Mouse (Mus musculus): ENCODE measurements around the gene Pprc1. TPM values are rescaled to one million over a fixed set of nuclear protein-coding genes. Genes with fewer than 3 reads are reported as not detected.

The Pprc1 gene
- polyA plus RNA-seq, 1 experiment from 2014 or later = 51.0 TPM

DNA sequence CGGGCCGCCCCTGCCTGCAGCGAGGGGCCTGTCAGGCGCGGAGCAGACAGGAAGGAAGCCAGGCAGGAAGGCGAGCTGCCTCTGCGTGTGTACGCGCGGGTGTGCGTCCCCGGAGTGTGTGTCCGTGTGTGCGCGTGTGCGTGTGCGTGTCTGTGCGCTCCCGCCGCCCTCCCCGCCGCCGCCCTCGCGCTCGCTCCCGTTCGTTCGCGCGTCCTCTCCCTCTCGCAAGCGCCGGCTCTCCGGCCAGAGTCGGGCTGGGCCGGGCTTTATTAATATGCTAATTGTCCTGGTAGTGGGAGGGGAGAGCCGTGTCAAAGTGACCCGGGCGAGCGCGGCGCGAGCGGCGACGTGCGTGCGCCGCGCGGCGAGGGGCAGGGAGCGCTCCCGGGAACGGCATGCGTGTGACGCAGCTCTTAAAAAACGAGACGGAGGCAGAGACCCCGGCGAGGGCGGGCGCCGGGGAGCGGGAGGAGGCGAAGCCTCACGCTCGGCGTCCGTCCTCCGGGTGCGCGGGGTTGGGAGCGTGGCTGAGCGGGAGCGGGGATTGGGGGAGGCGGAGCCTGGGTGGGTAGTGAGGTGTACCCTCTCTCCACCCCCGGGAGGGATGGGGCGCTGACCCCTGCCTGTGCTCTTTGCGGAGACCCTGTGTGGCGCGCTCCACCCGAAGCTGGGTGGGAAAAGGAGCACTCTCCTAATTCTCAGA, 458 bp downstream of the Pprc1 start, which contains the start of gene Ldb1:
TSS of gene Ldb1 (minus strand) at position 222 of the 703 bp plus-strand sequence.
- Histone ChIP-seq H3K4me3 (ENCODE audit: low read depth, low read length) (peak within 1 kb of the TSS; percentile 87), H3K27ac (ENCODE audit: low read depth) (peak within 1 kb of the TSS; percentile 93), H3K4me2 (ENCODE audit: low read length) (peak within 1 kb of the TSS; percentile 100), H3K4me1 (replicated peaks; ENCODE audit: control insufficient read depth, insufficient read depth, low read length) (peaks cover 54% of the 10 kb centered on the region), H3K9me3 (ENCODE audit: control insufficient read depth, low read length) (no peaks in the 10 kb centered on the region), H3K9ac (ENCODE audit: low read length) (peak within 1 kb of the TSS; percentile 93), H3K27me3 (replicated peaks; ENCODE audit: control insufficient read depth, insufficient read depth, low read length) (no peaks in the 10 kb centered on the region), H3K36me3 (ENCODE audit: control insufficient read depth, insufficient read depth, low read length) (no peaks in the 10 kb centered on the region)
- under 1% methylated on average over 77 of the region's 84 CpGs for WGBS
- ATAC-seq (replicated peaks; ENCODE audit: low FRiP score, low TSS enrichment, low read depth) = peak; percentile 73
- DNase-seq (ENCODE audit: low spot score) = peak; percentile 85

DNA sequence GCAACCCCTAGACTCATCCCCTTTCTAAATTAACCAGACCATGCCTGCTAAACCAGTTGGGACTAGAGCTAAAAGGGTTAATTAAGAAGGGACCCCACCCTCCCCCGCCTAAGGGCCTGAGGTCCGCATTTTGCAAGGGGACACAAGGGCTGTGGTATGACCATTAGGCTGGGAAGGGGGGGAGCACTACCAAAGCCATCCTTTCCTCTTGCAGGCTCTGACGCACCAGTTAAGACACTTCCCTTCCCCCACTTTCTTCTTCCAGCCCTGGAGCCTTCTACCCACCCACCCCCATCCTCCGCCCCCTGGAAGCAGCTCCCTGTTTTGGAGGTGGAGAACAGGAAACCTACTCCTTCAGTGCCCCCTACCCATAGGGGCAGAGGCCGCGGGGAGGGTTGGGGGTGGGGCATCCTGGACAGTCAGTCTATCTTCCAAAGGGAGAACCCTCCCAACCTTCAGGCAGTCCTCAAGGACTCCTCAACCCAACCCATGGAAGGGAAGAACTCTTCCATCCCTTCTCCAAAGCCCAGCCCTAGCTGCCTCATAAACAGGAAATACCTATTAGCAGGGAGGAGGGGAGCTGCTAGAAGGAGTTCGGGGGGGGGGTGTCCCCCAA, 1.1 kb downstream of the Pprc1 start:
- ATAC-seq (replicated peaks; ENCODE audit: low FRiP score, low TSS enrichment, low read depth) (peak; percentile 34), DNase-seq (ENCODE audit: low spot score) (peak; percentile 84)
- Histone ChIP-seq H3K36me3 (ENCODE audit: control insufficient read depth, insufficient read depth, low read length) (no peaks in the 10 kb centered on the region), H3K27ac (ENCODE audit: low read depth) (peak overlapping the region; percentile 93), H3K27me3 (replicated peaks; ENCODE audit: control insufficient read depth, insufficient read depth, low read length) (no peaks in the 10 kb centered on the region), H3K4me3 (ENCODE audit: low read depth, low read length) (peak overlapping the region; percentile 87), H3K4me1 (replicated peaks; ENCODE audit: control insufficient read depth, insufficient read depth, low read length) (peaks cover 48% of the 10 kb centered on the region), H3K4me2 (ENCODE audit: low read length) (peak overlapping the region; percentile 100), H3K9me3 (ENCODE audit: control insufficient read depth, low read length) (no peaks in the 10 kb centered on the region), H3K9ac (ENCODE audit: low read length) (peak overlapping the region; percentile 93)
- 2% methylated on average over 5 of the region's 7 CpGs for WGBS

DNA sequence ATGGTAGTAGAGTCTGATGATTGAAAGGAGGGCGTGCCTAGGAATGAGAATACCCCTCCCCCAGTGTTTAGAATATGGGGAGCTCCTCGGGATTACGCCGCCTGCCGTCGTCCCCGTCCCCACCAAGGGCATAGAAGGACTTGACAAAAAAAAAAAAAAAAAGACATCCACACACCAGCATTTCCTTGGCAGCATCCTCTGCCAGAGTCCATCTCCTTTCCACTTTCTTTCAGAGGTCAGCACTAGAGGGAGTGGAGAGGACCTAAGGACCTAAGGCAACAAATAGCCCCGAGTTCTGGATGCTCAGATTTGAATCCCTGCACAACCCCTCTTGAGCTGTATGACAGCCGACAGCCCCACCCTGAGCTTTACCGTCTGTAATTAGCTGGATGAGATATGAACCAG, 1.9 kb downstream of the Pprc1 start:
- DNase-seq (ENCODE audit: low spot score) (no peak), ATAC-seq (replicated peaks; ENCODE audit: low FRiP score, low TSS enrichment, low read depth) (no peak)
- H3K4me2 ChIP-seq (ENCODE audit: low read length) = peak overlapping the region; percentile 100
- H3K9me3 ChIP-seq (ENCODE audit: control insufficient read depth, low read length) = no peaks in the 10 kb centered on the region
- no peak overlapping the region for H3K4me3 ChIP-seq (ENCODE audit: low read depth, low read length)
- H3K36me3 ChIP-seq (ENCODE audit: control insufficient read depth, insufficient read depth, low read length) = no peaks in the 10 kb centered on the region
- peaks cover 40% of the 10 kb centered on the region for H3K4me1 ChIP-seq (replicated peaks; ENCODE audit: control insufficient read depth, insufficient read depth, low read length)
- no peaks in the 10 kb centered on the region for H3K27me3 ChIP-seq (replicated peaks; ENCODE audit: control insufficient read depth, insufficient read depth, low read length)
- peak overlapping the region; percentile 93 for H3K27ac ChIP-seq (ENCODE audit: low read depth)
- WGBS = 6% methylated on average over 10 of the region's 10 CpGs
- H3K9ac ChIP-seq (ENCODE audit: low read length) = no peak overlapping the region

DNA sequence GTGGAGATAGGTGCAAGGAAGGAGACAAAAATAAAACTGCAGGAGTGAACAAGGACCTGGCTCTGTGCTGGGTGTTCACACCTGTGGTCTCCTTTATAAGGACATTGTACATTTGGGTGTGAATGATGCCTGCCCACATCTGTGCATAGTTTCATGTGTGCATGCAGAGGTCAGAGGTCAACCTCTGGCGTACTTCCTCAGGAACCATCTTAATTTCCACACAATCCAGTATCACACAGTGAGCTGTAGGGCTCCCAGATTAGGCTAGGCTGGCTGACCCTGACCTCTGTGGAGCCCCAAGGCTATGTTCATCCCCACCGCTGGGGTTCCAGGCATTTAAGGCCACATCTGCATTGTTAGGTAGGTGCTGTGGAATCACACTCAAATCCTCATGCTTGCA, 2.7 kb downstream of the Pprc1 start:
- H3K27ac ChIP-seq (ENCODE audit: low read depth) = no peak overlapping the region
- no peaks in the 10 kb centered on the region for H3K9me3 ChIP-seq (ENCODE audit: control insufficient read depth, low read length)
- H3K4me3 ChIP-seq (ENCODE audit: low read depth, low read length) = no peak overlapping the region

DNA sequence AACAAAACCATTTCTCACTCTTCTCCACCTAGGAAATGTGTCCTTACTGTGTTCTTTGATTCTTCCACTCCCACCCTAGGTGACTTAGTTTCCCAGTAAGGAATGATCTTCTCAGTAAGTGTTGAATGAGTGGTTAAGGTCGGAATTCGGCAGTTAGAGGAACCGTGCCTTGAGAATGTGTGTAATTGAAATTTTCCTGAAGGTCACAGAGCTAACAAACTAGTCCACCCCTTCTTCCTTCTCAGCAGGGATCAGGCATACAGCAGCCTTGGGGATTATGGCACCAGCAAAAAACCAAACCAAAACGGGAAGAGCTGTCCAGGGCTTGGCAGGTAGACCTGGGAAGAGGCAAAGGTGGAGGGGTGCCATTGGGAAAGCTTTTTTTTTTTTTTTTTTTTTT, 4.4 kb downstream of the Pprc1 start:
- no peak for ATAC-seq (replicated peaks; ENCODE audit: low FRiP score, low TSS enrichment, low read depth)
- WGBS = 66% methylated on average over 4 of the region's 4 CpGs
- no peak overlapping the region for H3K4me3 ChIP-seq (ENCODE audit: low read depth, low read length)

More for the DNA sequence above, 2.7 kb downstream of the Pprc1 start:
- H3K9ac ChIP-seq (ENCODE audit: low read length) = no peak overlapping the region
- WGBS = 71% methylated on average over 2 of the region's 2 CpGs
- ATAC-seq (replicated peaks; ENCODE audit: low FRiP score, low TSS enrichment, low read depth) = no peak
- DNase-seq (ENCODE audit: low spot score) = no peak
- peaks cover 32% of the 10 kb centered on the region for H3K4me1 ChIP-seq (replicated peaks; ENCODE audit: control insufficient read depth, insufficient read depth, low read length)
- no peaks in the 10 kb centered on the region for H3K36me3 ChIP-seq (ENCODE audit: control insufficient read depth, insufficient read depth, low read length)
- H3K27me3 ChIP-seq (replicated peaks; ENCODE audit: control insufficient read depth, insufficient read depth, low read length) = no peaks in the 10 kb centered on the region
- H3K4me2 ChIP-seq (ENCODE audit: low read length) = no peak overlapping the region

DNA sequence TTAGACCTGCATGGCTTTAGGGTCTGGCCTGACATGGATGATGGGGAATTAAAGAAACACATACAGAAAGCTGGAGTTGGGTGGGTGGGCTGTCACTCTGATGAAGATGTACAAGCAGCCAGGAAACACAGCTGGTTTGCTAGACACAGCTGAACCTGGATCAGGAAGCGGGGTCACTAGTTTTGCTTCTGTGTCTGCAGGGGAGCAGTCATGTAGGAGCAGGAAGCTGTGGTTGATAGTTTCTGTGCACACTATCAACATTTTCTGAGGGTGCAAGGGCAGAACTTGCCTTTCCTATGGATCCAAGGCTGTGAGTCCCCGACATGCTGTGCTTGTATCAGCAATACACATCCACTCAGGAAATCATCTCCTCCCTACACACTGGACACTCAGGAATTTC, 5.8 kb downstream of the Pprc1 start:
- no peak for DNase-seq (ENCODE audit: low spot score)
- Histone ChIP-seq H3K36me3 (ENCODE audit: control insufficient read depth, insufficient read depth, low read length) (no peaks in the 10 kb centered on the region), H3K4me3 (ENCODE audit: low read depth, low read length) (no peak overlapping the region), H3K4me1 (replicated peaks; ENCODE audit: control insufficient read depth, insufficient read depth, low read length) (peaks cover 12% of the 10 kb centered on the region), H3K27ac (ENCODE audit: low read depth) (no peak overlapping the region), H3K9me3 (ENCODE audit: control insufficient read depth, low read length) (no peaks in the 10 kb centered on the region), H3K4me2 (ENCODE audit: low read length) (no peak overlapping the region), H3K27me3 (replicated peaks; ENCODE audit: control insufficient read depth, insufficient read depth, low read length) (no peaks in the 10 kb centered on the region), H3K9ac (ENCODE audit: low read length) (no peak overlapping the region)
- 73% methylated on average over 2 of the region's 2 CpGs for WGBS
- no peak for ATAC-seq (replicated peaks; ENCODE audit: low FRiP score, low TSS enrichment, low read depth)

More for the DNA sequence above, 4.4 kb downstream of the Pprc1 start:
- Histone ChIP-seq H3K4me2 (ENCODE audit: low read length) (no peak overlapping the region), H3K27ac (ENCODE audit: low read depth) (no peak overlapping the region), H3K4me1 (replicated peaks; ENCODE audit: control insufficient read depth, insufficient read depth, low read length) (peaks cover 15% of the 10 kb centered on the region), H3K9me3 (ENCODE audit: control insufficient read depth, low read length) (no peaks in the 10 kb centered on the region), H3K36me3 (ENCODE audit: control insufficient read depth, insufficient read depth, low read length) (no peaks in the 10 kb centered on the region), H3K27me3 (replicated peaks; ENCODE audit: control insufficient read depth, insufficient read depth, low read length) (no peaks in the 10 kb centered on the region), H3K9ac (ENCODE audit: low read length) (no peak overlapping the region)
- DNase-seq (ENCODE audit: low spot score) = no peak

DNA sequence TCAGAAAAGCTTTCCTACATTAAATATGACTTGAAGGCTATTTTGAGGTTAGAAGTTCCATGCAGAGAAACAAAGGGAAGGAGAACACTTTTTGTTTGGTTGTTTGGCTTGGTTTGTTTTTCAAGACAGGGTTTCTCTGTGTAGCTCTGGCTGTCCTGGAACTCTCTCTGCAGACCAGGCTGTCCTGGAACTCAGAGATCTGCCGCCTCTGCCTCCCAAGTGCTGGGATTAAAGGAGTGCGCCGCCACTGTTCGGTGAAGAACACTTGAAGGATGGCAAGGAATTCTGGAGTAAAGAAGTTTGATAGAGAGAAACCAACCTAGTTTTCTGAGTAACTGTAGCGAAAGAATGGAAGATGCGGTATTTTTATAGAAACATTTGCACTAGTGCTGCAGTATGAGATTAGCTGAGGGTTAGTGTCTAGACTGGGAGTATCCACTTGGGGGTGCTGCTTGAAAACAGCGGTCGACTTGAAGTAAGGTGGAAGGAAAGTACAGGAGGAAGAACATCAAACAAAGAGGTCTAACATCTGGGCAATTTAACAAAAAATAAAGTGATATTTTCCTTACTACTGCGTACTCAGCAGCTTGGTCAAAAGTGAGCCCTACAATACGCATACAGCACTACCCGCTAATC, 11.2 kb downstream of the Pprc1 start:
- 2% methylated on average over 11 of the region's 11 CpGs for WGBS
- Histone ChIP-seq H3K36me3 (ENCODE audit: control insufficient read depth, insufficient read depth, low read length) (no peaks in the 10 kb centered on the region), H3K4me3 (ENCODE audit: low read depth, low read length) (peak overlapping the region; percentile 88), H3K9ac (ENCODE audit: low read length) (peak overlapping the region; percentile 70; the same call in 1 of the 2 replicates), H3K4me2 (ENCODE audit: low read length) (peak overlapping the region; percentile 84), H3K27ac (ENCODE audit: low read depth) (peak overlapping the region; percentile 95; the same call in 1 of the 2 replicates), H3K27me3 (replicated peaks; ENCODE audit: control insufficient read depth, insufficient read depth, low read length) (no peaks in the 10 kb centered on the region), H3K4me1 (replicated peaks; ENCODE audit: control insufficient read depth, insufficient read depth, low read length) (peaks cover 8% of the 10 kb centered on the region), H3K9me3 (ENCODE audit: control insufficient read depth, low read length) (no peaks in the 10 kb centered on the region)
- DNase-seq (ENCODE audit: low spot score) (no peak), ATAC-seq (replicated peaks; ENCODE audit: low FRiP score, low TSS enrichment, low read depth) (peak; percentile 69)

DNA sequence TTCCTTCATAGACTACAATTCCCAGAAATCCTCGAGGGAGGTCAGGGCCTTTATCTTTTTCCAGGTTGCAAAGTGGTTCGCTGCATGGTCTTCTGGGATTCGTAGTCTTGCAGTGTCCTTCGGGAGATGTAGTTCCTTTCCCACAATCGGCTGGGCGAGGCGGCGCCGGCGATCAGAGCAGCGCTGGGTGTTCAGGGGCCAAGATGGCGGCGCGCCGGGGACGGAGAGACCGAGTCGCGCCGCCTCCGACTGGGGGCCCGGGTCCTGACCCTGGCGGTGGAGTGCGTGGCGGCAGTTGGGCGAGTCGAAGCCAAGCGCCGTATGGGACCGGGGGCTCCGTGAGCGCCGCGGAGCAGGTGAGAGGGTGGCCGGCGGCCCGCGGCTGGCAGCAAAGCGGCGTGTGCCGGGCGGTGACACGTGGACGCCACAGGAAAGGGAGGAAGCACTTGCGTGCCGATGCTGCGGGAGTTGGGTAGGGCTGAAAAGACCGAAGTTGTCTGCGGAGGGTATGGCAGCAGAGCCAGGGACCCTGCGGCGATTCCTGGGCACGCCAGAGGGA, 11.8 kb downstream of the Pprc1 start:
- Histone ChIP-seq H3K27me3 (replicated peaks; ENCODE audit: control insufficient read depth, insufficient read depth, low read length) (no peaks in the 10 kb centered on the region), H3K36me3 (ENCODE audit: control insufficient read depth, insufficient read depth, low read length) (peaks cover 3% of the 10 kb centered on the region), H3K27ac (ENCODE audit: low read depth) (peak overlapping the region; percentile 95), H3K9me3 (ENCODE audit: control insufficient read depth, low read length) (no peaks in the 10 kb centered on the region), H3K4me3 (ENCODE audit: low read depth, low read length) (peak overlapping the region; percentile 88), H3K4me2 (ENCODE audit: low read length) (peak overlapping the region; percentile 84), H3K9ac (ENCODE audit: low read length) (peak overlapping the region; percentile 70), H3K4me1 (replicated peaks; ENCODE audit: control insufficient read depth, insufficient read depth, low read length) (peaks cover 8% of the 10 kb centered on the region)
- DNase-seq (ENCODE audit: low spot score) (peak; percentile 92), ATAC-seq (replicated peaks; ENCODE audit: low FRiP score, low TSS enrichment, low read depth) (peak; percentile 93)
- under 1% methylated on average over 52 of the region's 52 CpGs for WGBS
